Mouse (Mus musculus): ENCODE measurements at regions not wholly inside any gene's neighbourhood (a gene's known extent, or its start where the extent isn't known, plus 50 kb on each side); places are given as distances from the start of the nearest gene placed in this dataset.

- no peak for DNase-seq (ENCODE audit: low spot score in 2 of 2)
Measured at GRCm38 (mm10) chr2:147702330-147703063, 340.8 kb downstream of the Pax1 start.

- no peak for DNase-seq (ENCODE audit: low spot score in 2 of 2)
Measured at GRCm38 (mm10) chr2:147699524-147700081, 337.9 kb downstream of the Pax1 start.

DNA sequence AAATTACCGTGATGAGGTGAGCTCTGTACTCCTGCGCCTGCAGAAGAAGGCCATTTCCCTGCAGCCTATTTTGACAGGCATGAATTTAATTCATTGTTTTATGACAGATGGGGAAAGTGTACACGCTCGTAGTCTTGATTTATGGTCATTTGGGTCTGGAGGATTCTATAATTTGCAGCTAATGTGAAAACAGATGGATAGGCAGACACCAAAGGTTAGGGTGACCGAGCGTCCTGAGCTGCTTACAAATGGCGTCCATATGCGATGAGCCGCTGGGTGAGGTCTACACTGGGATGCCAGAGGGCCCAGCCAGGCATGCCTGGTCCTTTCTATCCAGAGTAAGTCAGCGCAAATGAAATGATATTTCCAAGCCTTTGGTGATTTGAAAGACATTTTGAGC lies 330.2 kb downstream of the Pax1 start:
- DNase-seq (ENCODE audit: low spot score in 2 of 2): no peak

DNA sequence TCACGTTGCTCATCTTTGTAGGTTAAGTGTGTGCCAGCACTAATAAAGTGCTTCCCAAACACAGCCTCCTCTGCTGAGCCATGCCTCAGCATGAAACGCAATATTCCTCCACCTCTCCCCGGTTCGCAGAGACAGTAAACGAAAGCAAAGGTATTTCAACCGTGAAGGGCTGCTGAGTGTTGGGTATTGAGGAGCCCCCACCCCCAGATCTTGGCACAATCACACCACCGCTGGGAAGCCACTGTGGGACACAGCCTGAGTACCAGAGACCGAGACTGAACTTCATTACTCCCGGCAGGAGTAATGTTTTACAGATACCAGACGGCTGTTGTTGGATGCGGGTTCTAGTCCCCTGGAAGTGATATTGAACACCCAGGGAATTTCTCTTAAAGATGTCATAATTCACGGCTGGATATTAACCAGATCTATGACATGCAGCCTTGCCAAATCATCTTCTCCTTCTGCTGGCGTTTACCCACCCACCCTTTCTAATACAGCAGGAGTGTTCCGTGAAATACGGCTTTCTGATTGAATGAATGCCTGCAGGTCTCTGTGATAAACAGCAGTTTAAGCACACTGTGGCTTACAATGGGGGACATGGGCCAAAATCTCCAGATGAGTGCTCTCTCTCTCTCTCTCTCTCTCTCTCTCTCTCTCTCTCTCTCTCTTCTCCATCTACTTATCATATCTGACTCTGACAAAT lies 328.9 kb downstream of the Pax1 start:
- no peak for DNase-seq (ENCODE audit: low spot score in 2 of 2)

- no peak for DNase-seq (ENCODE audit: low spot score in 2 of 2)
Measured at GRCm38 (mm10) chr2:147688742-147689141, 327.0 kb downstream of the Pax1 start.

- DNase-seq (ENCODE audit: low spot score in 2 of 2): no peak
Measured at GRCm38 (mm10) chr2:147656667-147657066, 294.9 kb downstream of the Pax1 start.

DNA sequence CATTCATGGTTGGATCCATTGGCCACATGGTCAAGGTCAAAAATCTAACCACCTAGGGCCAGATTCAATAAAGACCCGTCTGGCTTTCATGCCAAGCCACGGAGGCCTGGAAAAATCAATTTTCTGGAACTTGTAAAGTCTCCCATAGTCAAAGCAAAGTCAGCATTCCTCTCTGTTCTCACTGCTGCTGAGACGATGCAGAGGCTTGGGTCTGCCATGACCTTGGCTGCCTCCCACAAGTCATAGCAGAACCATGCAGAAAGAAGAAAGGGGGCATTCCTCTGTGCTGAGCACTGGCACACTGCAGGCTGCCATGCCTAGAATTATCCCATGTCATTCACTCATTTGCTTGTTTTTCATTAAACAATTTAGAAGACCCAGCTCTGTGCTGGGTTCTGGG lies 288.5 kb downstream of the Pax1 start:
- DNase-seq (ENCODE audit: low spot score in 2 of 2): no peak

DNA sequence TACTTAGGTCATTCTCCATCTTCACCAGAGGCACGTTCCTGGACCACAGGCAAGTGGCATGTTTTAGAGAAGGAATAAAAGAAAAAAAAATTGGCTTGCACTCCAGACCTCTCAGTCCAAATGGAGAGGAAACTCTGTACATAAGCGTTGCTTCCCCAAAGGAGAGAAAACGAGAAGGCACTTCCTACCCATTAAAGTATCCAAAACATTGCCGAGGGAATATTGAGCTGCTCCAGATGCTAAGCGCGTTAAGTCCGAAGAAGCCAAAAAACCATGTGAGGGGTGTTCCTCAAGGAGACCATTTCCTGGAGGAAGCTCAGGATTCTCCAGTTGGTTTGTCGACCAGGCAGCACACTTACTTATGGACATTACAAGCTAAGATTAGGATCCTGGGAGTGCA lies 286.2 kb downstream of the Pax1 start:
- no peak for DNase-seq (ENCODE audit: low spot score in 2 of 2)

GRCm38 (mm10) chr2:147647506-147647905 lies 285.8 kb downstream of the Pax1 start:
- no peak for DNase-seq (ENCODE audit: low spot score in 2 of 2)

DNA sequence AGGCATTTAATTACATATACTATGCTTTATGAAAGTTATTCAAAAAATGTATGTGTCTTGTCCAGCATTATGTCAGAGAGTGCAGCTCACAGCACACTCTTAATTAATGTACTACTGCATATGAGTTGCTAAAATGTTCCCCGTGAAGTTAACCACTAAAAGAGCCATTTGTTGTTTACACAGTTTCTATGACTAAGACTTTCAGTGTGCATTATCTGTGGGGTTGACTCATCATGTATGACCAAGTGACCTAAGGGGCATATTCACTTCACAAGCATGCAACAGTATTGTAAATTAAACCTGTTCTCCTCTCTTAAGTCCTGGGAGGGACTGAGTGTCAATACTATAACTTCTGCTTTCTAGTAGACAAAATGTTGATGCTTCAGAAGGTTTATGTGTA lies 276.2 kb downstream of the Pax1 start:
- no peak for DNase-seq (ENCODE audit: low spot score in 2 of 2)

GRCm38 (mm10) chr2:147632737-147633136 lies 271.0 kb downstream of the Pax1 start:
- DNase-seq (ENCODE audit: low spot score in 2 of 2): no peak

DNA sequence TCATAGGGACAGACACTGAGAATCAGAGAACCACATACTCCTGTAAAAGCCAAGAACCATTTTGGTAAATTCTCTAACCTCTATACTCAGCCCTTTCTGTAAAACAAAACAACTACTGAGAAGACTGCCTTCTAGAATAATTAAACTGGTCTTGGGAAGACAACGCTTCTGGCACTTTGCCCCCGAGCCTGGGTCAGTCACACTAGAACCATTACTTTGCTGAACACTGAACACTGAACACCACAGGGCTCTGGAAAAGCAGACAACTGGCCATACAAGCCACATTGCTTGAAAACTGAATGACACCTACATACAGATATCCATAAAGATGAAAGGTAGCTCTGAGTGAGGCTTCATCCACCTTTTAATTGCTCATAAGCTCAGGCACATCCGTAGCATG lies 268.0 kb downstream of the Pax1 start:
- no peak for DNase-seq (ENCODE audit: low spot score in 2 of 2)

- no peak for DNase-seq (ENCODE audit: low spot score in 2 of 2)
Measured at GRCm38 (mm10) chr2:147627096-147627495, 265.4 kb downstream of the Pax1 start.

GRCm38 (mm10) chr2:147623116-147623515 lies 261.4 kb downstream of the Pax1 start:
- no peak for DNase-seq (ENCODE audit: low spot score in 2 of 2)

DNA sequence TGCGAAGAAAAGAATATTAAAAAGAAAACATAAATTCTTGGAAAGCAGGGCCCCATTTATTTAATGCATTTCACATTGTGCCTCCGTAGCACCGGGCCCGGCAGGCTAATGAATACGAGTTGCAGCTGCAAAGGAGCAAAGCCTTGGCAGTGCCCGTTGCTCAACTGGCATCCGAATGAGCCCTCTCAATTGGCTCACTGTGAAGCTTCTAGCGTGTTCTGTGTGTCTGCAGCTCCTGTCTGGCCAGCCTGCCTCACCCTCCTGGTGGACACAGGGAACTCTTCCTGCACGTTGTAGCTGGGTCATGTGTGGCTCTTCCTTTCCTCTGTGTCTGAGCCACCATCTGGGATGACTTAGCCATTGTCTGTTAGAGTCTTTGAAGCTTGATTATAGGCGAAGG lies 256.1 kb downstream of the Pax1 start:
- DNase-seq (ENCODE audit: low spot score in 2 of 2): no peak

DNA sequence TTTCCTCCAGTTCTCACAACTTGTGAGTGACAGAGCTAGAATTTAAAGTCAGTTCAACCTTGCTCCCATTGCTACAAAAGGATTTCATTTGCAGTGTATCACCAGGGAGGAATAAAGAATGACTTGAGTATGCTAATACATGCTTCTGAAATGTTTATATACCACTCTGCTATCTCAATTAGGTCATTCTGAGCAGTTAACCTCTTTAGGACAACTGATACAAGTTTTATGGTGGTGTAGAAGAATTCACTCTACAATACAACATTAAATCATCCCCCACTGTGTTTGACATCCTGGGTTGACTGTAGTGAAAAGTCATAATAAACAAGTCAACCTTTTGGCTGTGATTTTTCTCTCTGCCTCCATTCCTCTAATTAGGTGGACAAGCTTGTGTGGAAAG lies 248.6 kb downstream of the Pax1 start:
- no peak for DNase-seq (ENCODE audit: low spot score in 2 of 2)

- DNase-seq (ENCODE audit: low spot score in 2 of 2): no peak
Measured at GRCm38 (mm10) chr2:147601639-147602038, 239.9 kb downstream of the Pax1 start.

GRCm38 (mm10) chr2:147572413-147572812 lies 210.7 kb downstream of the Pax1 start:
- DNase-seq (ENCODE audit: low spot score in 2 of 2): no peak

- DNase-seq (ENCODE audit: low spot score in 2 of 2): no peak
Measured at GRCm38 (mm10) chr2:147561220-147561619, 199.5 kb downstream of the Pax1 start.

- DNase-seq (ENCODE audit: low spot score in 2 of 2): no peak
Measured at GRCm38 (mm10) chr2:147560426-147561155, 198.9 kb downstream of the Pax1 start.

DNA sequence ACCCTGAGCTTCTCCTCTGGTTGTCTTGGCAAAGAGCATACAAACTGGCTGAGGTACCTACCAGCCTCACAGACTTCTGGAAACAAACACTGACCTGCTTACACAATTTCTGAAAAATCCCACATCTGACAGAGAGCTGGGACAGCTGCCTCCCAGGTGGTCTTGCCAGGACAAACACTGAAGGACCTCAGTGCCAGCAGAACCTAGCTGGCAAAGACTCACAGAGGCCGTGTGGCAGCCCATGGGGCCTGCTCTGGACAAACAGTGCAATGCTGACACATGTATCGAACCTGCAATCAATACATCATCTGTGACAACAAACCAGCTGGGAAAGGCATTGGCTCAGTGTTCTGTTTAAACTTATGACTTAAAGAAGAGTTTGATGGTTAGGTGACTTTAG lies 167.4 kb downstream of the Pax1 start:
- no peak for DNase-seq (ENCODE audit: low spot score in 2 of 2)

DNA sequence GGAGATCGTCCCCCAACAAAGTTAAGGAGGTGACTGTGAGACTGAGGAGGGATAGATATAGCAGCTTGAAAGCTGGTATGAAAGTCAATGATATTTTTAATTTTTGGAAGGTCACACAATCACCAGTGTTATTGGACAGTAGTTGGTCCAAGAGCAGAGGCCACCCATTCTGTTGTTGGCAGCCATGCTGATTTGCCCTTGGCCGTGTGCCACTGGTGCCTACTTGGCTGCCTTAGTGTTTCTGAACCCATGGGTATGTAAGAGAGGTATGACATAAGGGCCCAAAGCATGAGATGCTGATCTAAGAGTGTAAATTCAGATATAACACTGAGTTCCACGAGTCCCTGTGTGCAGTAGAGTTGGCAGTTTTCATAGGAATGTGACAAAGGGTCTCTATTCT lies 153.7 kb downstream of the Pax1 start:
- DNase-seq (ENCODE audit: low spot score in 2 of 2): no peak

- DNase-seq (ENCODE audit: low spot score in 2 of 2): no peak
Measured at GRCm38 (mm10) chr2:147514748-147515147, 153.0 kb downstream of the Pax1 start.
